Mouse (Mus musculus) embryo, embryonic 10.5 days (tissue): ENCODE measurements around the gene Tnfsf14.

Experiments used
- DNase-seq: peaks from one replicate; pipeline ENCODE4 v3.0.0-alpha.2; 2015; ENCODE audit warnings: low spot score

Gene Tnfsf14

DNA sequence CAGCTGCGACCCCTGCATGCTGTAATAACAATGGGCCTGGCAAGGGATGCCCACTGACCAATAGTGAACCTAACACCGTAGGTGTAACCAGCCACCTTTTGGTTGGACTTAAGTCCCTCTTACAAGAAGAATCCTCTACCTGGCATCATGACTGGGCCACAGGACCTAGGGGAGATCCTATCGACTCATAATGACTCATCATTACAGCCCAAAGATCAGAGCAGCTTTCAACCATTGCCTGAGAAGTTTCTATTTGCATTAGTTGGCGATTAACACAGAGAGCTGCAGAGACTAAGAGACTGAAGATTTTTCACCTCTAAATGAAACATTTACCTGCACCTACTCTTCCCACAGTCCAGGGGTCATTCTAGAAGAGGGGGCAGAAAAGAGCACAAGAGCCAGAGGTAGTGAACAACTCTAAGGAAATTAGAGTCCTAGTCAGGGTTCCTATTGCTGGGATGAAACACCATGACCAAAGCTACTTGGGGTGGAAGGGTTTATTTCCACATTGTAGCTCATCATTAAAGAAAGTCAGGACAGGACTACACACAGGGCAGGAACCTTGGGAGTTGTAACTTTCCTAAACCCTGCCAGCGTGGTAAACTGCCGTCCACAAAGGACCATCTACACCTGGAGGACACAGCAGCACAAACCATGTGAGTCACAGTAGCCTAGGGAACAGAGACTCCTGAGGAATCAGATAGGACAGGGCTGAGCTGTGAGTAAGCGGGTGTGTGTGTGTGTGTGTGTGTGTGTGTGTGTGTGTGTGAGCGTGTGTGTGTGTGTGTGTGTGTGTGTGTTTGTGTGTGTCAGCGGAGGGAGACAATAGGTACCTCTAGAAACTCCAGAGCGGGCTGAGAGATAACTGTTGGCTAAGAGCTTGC is 8.1 kb upstream of the Tnfsf14 start:
- DNase-seq: no peak

- no peak for DNase-seq
These were observed 4.3 kb upstream of the Tnfsf14 start for GRCm38 (mm10) chr17:57198252-57198651.

DNA sequence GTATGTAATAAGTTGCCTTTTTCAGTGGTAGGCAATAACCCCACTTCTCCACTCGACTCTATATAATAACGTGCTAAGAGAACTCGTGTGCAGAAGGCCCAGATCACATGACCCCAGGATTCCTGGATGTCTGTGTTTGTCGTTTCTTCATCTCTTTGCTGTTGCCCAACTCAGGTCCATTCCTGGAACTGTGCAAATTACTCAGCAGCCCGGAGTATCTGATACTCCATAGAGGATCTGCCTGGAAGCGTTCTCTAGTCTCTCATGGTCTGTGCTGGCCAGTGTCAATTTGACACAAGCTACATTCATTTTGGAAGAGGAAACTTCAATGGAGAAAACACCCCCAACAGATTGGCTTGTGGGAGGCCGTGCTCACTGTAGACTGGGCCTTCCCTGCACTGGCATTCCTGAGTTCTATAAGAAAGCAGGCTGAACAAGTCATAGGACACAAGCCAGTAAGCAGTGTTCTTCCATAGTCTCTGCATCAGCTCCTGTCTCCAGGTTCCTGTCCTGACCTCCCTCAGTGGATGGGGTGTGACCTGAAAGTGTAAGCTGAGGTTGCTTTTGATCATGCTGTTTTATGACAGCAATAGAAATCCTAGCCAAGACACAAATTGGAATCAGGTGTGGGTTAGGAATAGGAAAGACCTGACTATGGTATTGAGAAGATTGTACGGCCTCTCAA is 1.5 kb upstream of the Tnfsf14 start:
- DNase-seq: no peak

DNA sequence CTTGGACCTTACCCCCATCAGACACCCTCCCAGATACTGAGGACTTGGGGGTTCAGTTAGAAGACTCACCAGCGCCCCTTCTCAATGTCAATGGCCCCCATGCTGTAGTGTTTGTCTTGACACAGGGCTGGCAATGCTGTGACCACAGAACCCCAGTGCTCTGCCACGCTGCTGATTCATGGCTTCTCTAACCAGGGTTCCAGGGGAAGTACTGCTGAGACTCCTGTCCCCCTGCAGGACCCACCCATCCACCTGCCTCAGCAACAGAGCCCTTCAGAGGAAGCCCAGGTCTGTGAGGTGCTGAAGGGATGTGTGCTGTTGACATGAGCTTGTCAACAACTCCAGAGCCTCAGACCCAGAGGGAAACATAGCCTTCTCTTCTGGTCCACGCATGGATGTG is 794 bp upstream of the Tnfsf14 start:
- DNase-seq: no peak

DNA sequence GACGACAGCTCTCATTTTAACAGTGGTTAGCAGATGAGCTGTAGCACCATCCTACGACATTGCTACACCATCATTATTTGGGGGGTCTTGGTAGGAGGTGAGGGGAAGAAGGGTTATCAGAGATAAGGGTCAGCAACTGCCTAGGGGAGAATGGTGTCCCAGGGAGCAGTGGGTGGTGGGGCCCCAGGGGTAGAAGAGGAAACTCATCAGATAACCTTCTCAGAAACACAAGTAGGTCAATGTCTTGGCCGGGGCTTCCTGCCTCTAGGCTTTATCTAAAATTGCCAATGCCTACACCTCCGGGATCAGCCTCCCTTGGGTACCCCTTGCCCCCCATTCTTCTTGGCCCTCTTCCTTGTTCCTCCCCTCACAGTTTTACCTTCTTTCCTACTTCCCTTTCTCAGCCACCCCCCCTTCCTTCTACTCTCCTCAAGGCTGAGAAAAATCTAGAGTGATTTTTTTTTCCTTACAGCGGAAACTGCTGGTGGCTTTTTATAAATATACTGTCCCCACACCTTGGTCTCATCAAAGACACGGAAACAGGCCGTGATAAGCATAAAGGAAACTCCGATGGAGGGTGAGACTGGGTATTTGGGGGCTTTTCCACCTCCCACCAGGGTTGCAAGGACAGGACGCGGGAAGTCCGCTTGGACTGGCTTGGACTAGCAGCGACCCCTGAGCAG is 5.3 kb downstream of the Tnfsf14 start:
- DNase-seq: no peak

DNA sequence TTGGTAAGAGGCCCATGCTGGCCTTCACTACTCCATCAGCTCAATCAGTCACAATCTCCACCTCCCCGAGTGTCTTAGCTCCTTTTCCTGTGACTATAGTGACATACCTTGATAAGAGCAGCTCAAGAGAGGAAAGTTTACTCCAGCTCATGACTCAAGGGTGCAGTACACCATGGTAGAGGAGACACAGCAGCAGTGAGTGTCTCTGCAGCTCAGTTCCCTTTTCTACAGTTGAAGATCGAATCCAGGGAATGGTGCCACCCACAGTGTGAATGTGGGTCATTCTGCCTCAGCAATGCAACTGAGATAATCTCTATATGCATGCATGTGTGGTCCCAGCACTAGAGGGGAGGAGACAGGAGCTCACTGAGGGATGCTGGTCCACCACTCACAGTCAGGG is 8.3 kb downstream of the Tnfsf14 start:
- DNase-seq: no peak

GRCm38 (mm10) chr17:57182871-57183270 is 11.1 kb downstream of the Tnfsf14 start:
- no peak for DNase-seq

GRCm38 (mm10) chr17:57180363-57180762 is 13.6 kb downstream of the Tnfsf14 start:
- DNase-seq: peak; percentile 13

- DNase-seq: no peak
These were observed 20.6 kb downstream of the Tnfsf14 start for GRCm38 (mm10) chr17:57173351-57173750.

DNA sequence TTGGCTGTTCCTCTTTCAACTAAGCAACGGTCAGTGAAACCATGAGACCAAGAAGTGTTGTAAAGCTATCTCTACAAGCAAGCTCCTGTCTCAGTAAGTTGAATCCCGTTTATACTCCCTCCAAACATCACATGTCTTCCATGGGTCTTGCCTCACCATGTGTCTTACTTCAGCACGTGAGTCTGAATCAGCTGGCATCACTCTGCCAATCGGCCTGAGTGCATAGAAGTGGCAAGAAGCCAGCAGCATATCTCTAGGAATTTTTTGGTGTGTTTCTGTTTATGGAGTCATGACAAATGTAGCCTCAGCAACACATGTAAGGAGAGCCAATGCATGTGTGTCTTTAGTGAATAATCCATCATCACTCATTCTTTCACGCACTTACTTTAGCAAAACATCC is 21.6 kb downstream of the Tnfsf14 start:
- DNase-seq: no peak

DNA sequence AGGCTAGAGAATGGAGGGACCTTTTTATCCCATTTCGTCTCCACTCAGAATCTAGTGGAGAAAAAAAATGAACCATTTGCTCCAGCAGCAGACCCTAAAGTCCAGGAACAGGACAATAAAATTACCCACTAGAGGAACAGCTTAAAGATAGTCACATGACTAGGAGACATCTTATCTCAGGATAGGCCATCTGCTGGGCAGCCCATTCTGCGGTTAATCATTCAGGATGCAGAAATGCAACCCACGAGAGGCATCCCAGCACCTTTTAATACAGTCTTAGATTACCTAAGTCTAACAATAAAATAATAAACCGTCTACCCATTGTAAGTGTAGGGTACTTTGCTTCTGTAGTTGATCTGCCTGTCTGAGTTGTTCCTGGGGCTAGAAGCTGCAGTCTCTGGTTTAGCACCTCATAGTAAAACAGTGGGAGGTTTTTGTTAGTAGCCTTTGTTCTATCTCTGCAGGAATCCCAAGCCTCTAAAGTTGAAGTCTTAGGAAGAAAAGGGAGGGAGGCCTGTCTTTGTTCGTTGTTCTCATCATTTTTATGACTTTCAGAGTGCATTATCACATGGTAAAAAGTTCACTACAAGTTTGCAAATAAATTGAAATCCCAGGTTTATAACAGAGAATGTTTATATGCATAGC is 23.2 kb downstream of the Tnfsf14 start:
- DNase-seq: no peak

- peak; percentile 90 for DNase-seq
These were observed 26.9 kb downstream of the Tnfsf14 start for GRCm38 (mm10) chr17:57166800-57167791.

DNA sequence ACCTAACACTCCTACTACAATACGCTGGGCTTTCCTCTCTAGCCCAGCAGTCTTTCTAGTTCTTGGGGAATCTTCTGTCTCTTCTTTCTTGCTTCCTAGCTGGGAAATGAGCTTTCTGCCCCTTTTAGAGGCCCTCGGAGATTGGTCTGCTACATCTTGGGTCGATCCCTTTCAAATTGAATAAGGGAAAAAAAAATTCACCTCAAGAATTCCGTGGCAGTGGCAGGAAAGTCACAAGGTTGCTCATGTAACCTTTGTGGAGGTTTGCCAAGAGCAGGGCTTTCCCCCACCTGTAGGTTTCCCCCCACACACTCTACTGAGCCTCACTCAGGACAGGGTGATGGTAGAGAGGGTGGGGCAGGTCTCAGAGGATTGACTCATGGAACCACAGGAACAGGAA is 40.2 kb downstream of the Tnfsf14 start:
- no peak for DNase-seq

DNA sequence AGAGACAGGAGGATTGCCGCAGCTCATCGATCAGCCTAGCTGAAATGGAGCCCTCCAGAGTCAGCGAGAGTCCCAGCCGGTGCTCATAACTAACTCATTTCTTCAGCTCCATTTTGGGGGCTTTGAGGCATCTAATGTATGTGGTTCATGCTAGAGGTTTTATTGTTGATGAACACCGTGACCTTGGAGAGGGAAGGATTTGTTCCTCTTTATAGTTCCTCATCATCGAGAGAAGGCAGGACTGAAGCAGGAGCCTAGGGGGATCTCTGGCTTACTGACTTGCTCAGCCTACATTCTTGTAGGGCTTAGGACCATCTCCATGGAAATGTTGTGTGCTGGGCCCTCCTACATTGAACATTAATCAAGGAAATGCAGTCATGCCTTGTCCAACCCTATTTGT is 41.0 kb downstream of the Tnfsf14 start:
- no peak for DNase-seq

GRCm38 (mm10) chr17:57148994-57149803 is 44.8 kb downstream of the Tnfsf14 start, which contains the start of gene Cd70:
Cd70 (minus strand) TSS chr17:57149777.
- DNase-seq: peak; percentile 28

- DNase-seq: no peak
These were observed 45.6 kb downstream of the Tnfsf14 start for GRCm38 (mm10) chr17:57148343-57148742.

DNA sequence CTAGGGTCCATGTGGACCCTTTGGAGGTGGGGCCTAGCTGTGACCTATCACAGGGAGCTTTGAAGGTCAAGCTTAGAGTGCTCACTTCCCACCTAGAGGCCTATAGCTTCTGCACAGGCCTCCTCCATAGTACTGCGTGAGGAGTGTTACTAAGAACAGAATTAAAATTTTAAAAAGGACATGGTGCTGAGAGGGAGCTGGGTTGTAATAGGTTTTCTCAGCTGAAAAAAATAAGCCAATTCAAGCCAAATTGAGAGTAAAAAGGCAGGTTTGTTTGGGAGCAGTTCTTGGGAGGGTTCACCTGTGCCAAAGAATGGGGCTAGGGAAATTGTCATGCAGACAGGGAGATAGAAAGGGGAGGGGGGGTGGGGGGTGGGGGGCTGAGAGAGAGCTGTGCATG is 48.9 kb downstream of the Tnfsf14 start:
- no peak for DNase-seq

GRCm38 (mm10) chr17:57143704-57144103 is 50.3 kb downstream of the Tnfsf14 start:
- no peak for DNase-seq

DNA sequence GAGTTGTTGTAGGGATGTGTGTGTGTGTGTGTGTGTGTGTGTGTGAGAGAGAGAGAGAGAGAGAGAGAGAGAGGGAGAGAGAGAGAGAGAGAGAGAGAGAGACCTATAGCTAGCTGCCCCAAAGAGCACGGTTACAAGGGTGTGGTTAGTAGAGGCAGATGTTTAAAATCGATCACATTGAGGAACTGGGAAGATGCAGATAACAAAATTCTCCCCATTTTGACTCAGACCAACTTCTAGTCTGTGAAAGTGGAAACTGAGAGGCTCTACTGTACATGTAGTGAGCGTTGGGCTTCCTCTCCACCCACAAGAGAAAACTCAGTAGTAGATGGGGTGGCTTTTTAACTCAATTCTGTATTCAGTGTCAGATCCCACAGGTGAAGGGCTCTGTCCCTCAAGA is 54.3 kb downstream of the Tnfsf14 start:
- no peak for DNase-seq
